Mouse (Mus musculus): ENCODE data around the gene Dync2li1.

Dync2li1 gene

GRCm38 (mm10) chr17:84646477-84646876 is 20.2 kb downstream of the Dync2li1 start:
- DNase-seq (ENCODE audit: low spot score in 2 of 2) = no peak

- no peak for DNase-seq (ENCODE audit: low spot score in 2 of 2)
Observed at GRCm38 (mm10) chr17:84647630-84648029, 21.3 kb downstream of the Dync2li1 start.

- no peak for DNase-seq (ENCODE audit: low spot score in 2 of 2)
Observed at GRCm38 (mm10) chr17:84650302-84651017, 24.2 kb downstream of the Dync2li1 start.

GRCm38 (mm10) chr17:84653544-84653943 is 27.2 kb downstream of the Dync2li1 start:
- DNase-seq (ENCODE audit: low spot score in 2 of 2) = no peak

- no peak for DNase-seq (ENCODE audit: low spot score in 2 of 2)
Observed at GRCm38 (mm10) chr17:84656205-84656604, 29.9 kb downstream of the Dync2li1 start.

- no peak for DNase-seq (ENCODE audit: low spot score in 2 of 2)
Observed at GRCm38 (mm10) chr17:84656653-84657421, 30.5 kb downstream of the Dync2li1 start.

- DNase-seq (ENCODE audit: low spot score in 2 of 2) = no peak
Observed at GRCm38 (mm10) chr17:84657422-84657732, 31.1 kb downstream of the Dync2li1 start.

GRCm38 (mm10) chr17:84657782-84658181 is 31.5 kb downstream of the Dync2li1 start:
- DNase-seq (ENCODE audit: low spot score in 2 of 2) = no peak

GRCm38 (mm10) chr17:84658195-84658594 is 31.9 kb downstream of the Dync2li1 start:
- no peak for DNase-seq (ENCODE audit: low spot score in 2 of 2)

GRCm38 (mm10) chr17:84658951-84659350 is 32.7 kb downstream of the Dync2li1 start:
- no peak for DNase-seq (ENCODE audit: low spot score in 2 of 2)

GRCm38 (mm10) chr17:84665053-84665452 is 38.8 kb downstream of the Dync2li1 start:
- DNase-seq (ENCODE audit: low spot score in 2 of 2) = no peak

- DNase-seq (ENCODE audit: low spot score in 2 of 2) = no peak
Observed at GRCm38 (mm10) chr17:84665691-84666090, 39.4 kb downstream of the Dync2li1 start.

- no peak for DNase-seq (ENCODE audit: low spot score in 2 of 2)
Observed at GRCm38 (mm10) chr17:84667848-84668247, 41.6 kb downstream of the Dync2li1 start.

- DNase-seq (ENCODE audit: low spot score in 2 of 2) = no peak
Observed at GRCm38 (mm10) chr17:84672376-84673369, 46.4 kb downstream of the Dync2li1 start.

GRCm38 (mm10) chr17:84674048-84674447 is 47.8 kb downstream of the Dync2li1 start:
- no peak for DNase-seq (ENCODE audit: low spot score in 2 of 2)

GRCm38 (mm10) chr17:84675204-84675603 is 48.9 kb downstream of the Dync2li1 start:
- no peak for DNase-seq (ENCODE audit: low spot score in 2 of 2)

GRCm38 (mm10) chr17:84675951-84676366 is 49.7 kb downstream of the Dync2li1 start, which contains the start of gene Abcg8:
Abcg8 (plus strand) TSS chr17:84676302.
- DNase-seq (ENCODE audit: low spot score in 2 of 2) = peak in 1 of 2 experiments; percentile 4

GRCm38 (mm10) chr17:84677595-84677994 is 51.3 kb downstream of the Dync2li1 start:
- no peak for DNase-seq (ENCODE audit: low spot score in 2 of 2)

GRCm38 (mm10) chr17:84681670-84682069 is 55.4 kb downstream of the Dync2li1 start:
- DNase-seq (ENCODE audit: low spot score in 2 of 2) = no peak

- DNase-seq (ENCODE audit: low spot score in 2 of 2) = no peak
Observed at GRCm38 (mm10) chr17:84682734-84683717, 56.7 kb downstream of the Dync2li1 start, which contains the start of gene Abcg5. Abcg5 (minus strand) TSS chr17:84683011.

GRCm38 (mm10) chr17:84684284-84684683 is 58.0 kb downstream of the Dync2li1 start:
- no peak for DNase-seq (ENCODE audit: low spot score in 2 of 2)

Measured in heart, adult 9 months (tissue).